Mouse (Mus musculus): Measurements from ENCODE around the gene Tcte2.

DNA sequence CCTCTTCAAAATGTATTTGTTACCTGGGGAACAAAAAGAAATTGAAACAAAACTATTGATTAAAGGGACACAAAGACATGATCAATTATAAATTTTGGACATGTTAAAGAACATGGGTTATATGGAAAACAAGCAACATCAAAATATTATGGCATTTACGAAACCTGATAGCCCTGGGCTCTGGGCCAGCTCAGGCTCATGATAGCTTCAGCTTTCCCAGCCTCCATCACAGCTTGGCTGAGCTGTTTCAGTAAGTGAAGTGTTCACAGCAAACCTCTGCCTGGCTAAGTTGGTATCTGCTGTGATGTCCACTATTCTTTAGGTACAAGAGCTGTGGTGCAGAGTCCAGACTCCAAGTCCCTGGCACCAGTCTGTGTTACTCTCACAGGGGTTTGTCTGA is 67.4 kb downstream of the Tcte2 start:
- TF ChIP-seq POLR2A (IDR thresholded peaks at IDR 0.05; ENCODE audit: low read depth, low read length), result no peak
- no peak for TF ChIP-seq CTCF (conservative IDR thresholded peaks at IDR 0.05; ENCODE audit: insufficient read depth, insufficient read length, low read depth, low read length)
